Comparison of ENCODE assay signal across 12 mouse cellular contexts in genomic region chr4:115280779-115281178, GRCm38 (mm10). TPM values are rescaled to one million over a fixed set of nuclear protein-coding genes. Genes with fewer than 3 reads are reported as not detected.
DNase-seq lines count a peak whose midpoint lies in the region; ATAC-seq and TF ChIP-seq lines count a peak whose summit lies in the region.
"Not testable (repeated sequence)": the region's sequence is repeated elsewhere in the genome, so short reads cannot be mapped to it uniquely, and the experiment has no call there.
"Had no signal": no experiment of that assay in that cellular context is flagged by ENCODE, and none has a peak within 500 bp of the region (broad histone marks: within the 10 kb centered on the region; RNA-seq: fewer than 3 reads in every experiment).

No protein-coding gene starts in this region.

- H3K27me3 ChIP-seq in heart, embryonic 12.5 days (replicated peaks); hindbrain, postnatal 0 days (ENCODE audit: insufficient read depth, low read length); limb, embryonic 12.5 days; lung, embryonic 14.5 days (ENCODE audit: insufficient read depth, low read length); midbrain, postnatal 0 days (ENCODE audit: insufficient read depth, low read length); stomach, embryonic 15.5 days (replicated peaks): not testable (repeated sequence)

- H3K27ac ChIP-seq in brown adipose tissue, adult 24 weeks (replicated peaks; ENCODE audit: low read depth, low read length) = peak overlapping the region; percentile 37; the same call in 1 of the 2 replicates
- H3K27ac ChIP-seq in embryonic fibroblast, embryonic 13.5 days (ENCODE audit: insufficient read depth, low read length); heart, embryonic 12.5 days (ENCODE audit: poor library complexity, severe bottlenecking); hindbrain, postnatal 0 days; limb, embryonic 12.5 days; lung, embryonic 14.5 days (ENCODE audit: low read depth); midbrain, postnatal 0 days (ENCODE audit: low read depth, low read length); stomach, embryonic 15.5 days: not testable (repeated sequence)

- WGBS in heart, embryonic 12.5 days = 17% methylated on average over 10 of the region's 10 CpGs
- WGBS in hindbrain, postnatal 0 days = 22% methylated on average over 10 of the region's 10 CpGs
- 16% methylated on average over 10 of the region's 10 CpGs for WGBS in limb, embryonic 12.5 days
- 13% methylated on average over 10 of the region's 10 CpGs for WGBS in lung, embryonic 14.5 days
- 12% methylated on average over 10 of the region's 10 CpGs for WGBS in midbrain, postnatal 0 days
- WGBS in stomach, embryonic 15.5 days = 9% methylated on average over 10 of the region's 10 CpGs

- not testable (repeated sequence) for TF ChIP-seq CTCF in embryonic fibroblast, embryonic 13.5 days (IDR thresholded peaks at IDR 0.05; ENCODE audit: borderline replicate concordance, insufficient read depth, low read length); hindbrain, postnatal 0 days (IDR thresholded peaks at IDR 0.05; ENCODE audit: low read depth); lung, embryonic 14.5 days (IDR thresholded peaks at IDR 0.05; ENCODE audit: low read depth); midbrain, postnatal 0 days (IDR thresholded peaks at IDR 0.05)

- H3K4me1 ChIP-seq in brown adipose tissue, adult 24 weeks (ENCODE audit: control insufficient read depth, insufficient read depth, insufficient read length, low read length); embryonic fibroblast, embryonic 13.5 days (ENCODE audit: control insufficient read depth, insufficient read depth, low read length); heart, embryonic 12.5 days (replicated peaks); hindbrain, postnatal 0 days (ENCODE audit: insufficient read depth, low read length); limb, embryonic 12.5 days (replicated peaks); lung, embryonic 14.5 days (ENCODE audit: insufficient read depth); midbrain, postnatal 0 days (ENCODE audit: insufficient read depth, low read length); stomach, embryonic 15.5 days: not testable (repeated sequence)

- peak overlapping the region; percentile 74 for H3K4me2 ChIP-seq in heart, embryonic 12.5 days
- peak overlapping the region; percentile 59 for H3K4me2 ChIP-seq in hindbrain, postnatal 0 days (ENCODE audit: low read depth, low read length)
- peak overlapping the region; percentile 62 for H3K4me2 ChIP-seq in limb, embryonic 12.5 days
- peak overlapping the region; percentile 60 for H3K4me2 ChIP-seq in lung, embryonic 14.5 days
- H3K4me2 ChIP-seq in midbrain, postnatal 0 days (ENCODE audit: low read depth, low read length, poor library complexity, severe bottlenecking) = peak overlapping the region; percentile 54
- H3K4me2 ChIP-seq in stomach, embryonic 15.5 days = peak overlapping the region; percentile 45

- peak overlapping the region; percentile 33; the same call in 1 of the 2 replicates for H3K9ac ChIP-seq in heart, embryonic 12.5 days
- H3K9ac ChIP-seq in hindbrain, postnatal 0 days (replicated peaks; ENCODE audit: low read length); limb, embryonic 12.5 days (replicated peaks); midbrain, postnatal 0 days (replicated peaks; ENCODE audit: low read length, poor library complexity, severe bottlenecking); stomach, embryonic 15.5 days: not testable (repeated sequence)
- peak overlapping the region; percentile 8; the same call in 1 of the 2 replicates for H3K9ac ChIP-seq in lung, embryonic 14.5 days

- TF ChIP-seq POLR2A in embryonic fibroblast, embryonic 13.5 days (IDR thresholded peaks at IDR 0.05; ENCODE audit: low read depth, low read length) = not testable (repeated sequence)

- DNase-seq in hindbrain, postnatal 0 days (ENCODE audit: low spot score); lung, embryonic 14.5 days; midbrain, postnatal 0 days (ENCODE audit: low spot score): not testable (repeated sequence)

- H3K36me3 ChIP-seq in heart, embryonic 12.5 days; hindbrain, postnatal 0 days (ENCODE audit: insufficient read depth, low read length); limb, embryonic 12.5 days; lung, embryonic 14.5 days (ENCODE audit: insufficient read depth); midbrain, postnatal 0 days (ENCODE audit: insufficient read depth, low read length); stomach, embryonic 15.5 days: not testable (repeated sequence)

- H3K4me3 ChIP-seq in brown adipose tissue, adult 24 weeks (ENCODE audit: insufficient read depth, low read depth, low read length) = peak overlapping the region; percentile 53
- peak overlapping the region; percentile 11 for H3K4me3 ChIP-seq in embryonic fibroblast, embryonic 13.5 days (ENCODE audit: insufficient read depth, low read length)
- H3K4me3 ChIP-seq in heart, embryonic 12.5 days = peak overlapping the region; percentile 44
- peak overlapping the region; percentile 35 for H3K4me3 ChIP-seq in hindbrain, postnatal 0 days (ENCODE audit: low read length)
- H3K4me3 ChIP-seq in limb, embryonic 12.5 days (replicated peaks) = peak overlapping the region; percentile 38
- H3K4me3 ChIP-seq in lung, embryonic 14.5 days (ENCODE audit: low read depth, low read length) = peak overlapping the region; percentile 23; the same call in 1 of the 2 replicates
- H3K4me3 ChIP-seq in midbrain, postnatal 0 days (ENCODE audit: low read depth, low read length) = peak overlapping the region; percentile 34
- peak overlapping the region; percentile 29 for H3K4me3 ChIP-seq in stomach, embryonic 15.5 days (replicated peaks)

- not testable (repeated sequence) for ATAC-seq in heart, embryonic 12.5 days (ENCODE audit: insufficient number of reproducible peaks, low FRiP score); hindbrain, postnatal 0 days; limb, embryonic 12.5 days (ENCODE audit: insufficient number of reproducible peaks, insufficient read depth, low FRiP score, low TSS enrichment, low read depth); lung, embryonic 14.5 days (ENCODE audit: insufficient read depth); midbrain, postnatal 0 days (ENCODE audit: low FRiP score); stomach, embryonic 15.5 days (ENCODE audit: insufficient read depth, low FRiP score, low read depth)

- not testable (repeated sequence) for H3K9me3 ChIP-seq in heart, embryonic 12.5 days (replicated peaks); hindbrain, postnatal 0 days (ENCODE audit: low read length); limb, embryonic 12.5 days; lung, embryonic 14.5 days (ENCODE audit: low read depth, low read length); midbrain, postnatal 0 days (ENCODE audit: low read length); stomach, embryonic 15.5 days

RNA-seq across cellular contexts. Expression of gene Cyp4a12a, which starts 18.1 kb away (rescaled TPM):
- polyA plus RNA-seq in brown adipose tissue, adult 24 weeks (2012; ENCODE audit: insufficient read depth, insufficient read length, missing spikeins) = not detected in 2 replicates
- not detected in 2 replicates for polyA plus RNA-seq in embryonic fibroblast, embryonic 13.5 days (2011; ENCODE audit: insufficient read length, low read depth, missing spikeins)
- not detected in 2 replicates for polyA plus RNA-seq in heart, embryonic 12.5 days (2016; fragmentation: Nextera tagmentation; extraction: Ambion mirVana)
- total RNA-seq in hindbrain, postnatal 0 days (2014; rRNA removed) = not detected in 2 replicates
- not detected in 2 replicates for polyA plus RNA-seq in hindbrain, postnatal 0 days (2015; fragmentation: Nextera tagmentation; extraction: Ambion mirVana)
- not detected in 2 replicates for polyA plus RNA-seq in limb, embryonic 12.5 days (2016; fragmentation: Nextera tagmentation; extraction: Ambion mirVana)
- polyA plus RNA-seq in lung, embryonic 14.5 days (2014; fragmentation: Nextera tagmentation; extraction: Ambion mirVana) = not detected in 2 replicates
- not detected in 2 replicates for total RNA-seq in midbrain, postnatal 0 days (2014; rRNA removed)
- polyA plus RNA-seq in midbrain, postnatal 0 days (2015; fragmentation: Nextera tagmentation; extraction: Ambion mirVana) = not detected in 2 replicates
- not detected in 2 replicates for polyA plus RNA-seq in stomach, embryonic 15.5 days (2015; fragmentation: Nextera tagmentation; extraction: Ambion mirVana)
- total RNA-seq: adrenal gland, adult 18-20 months; heart, adult 2 months; left cerebral cortex, postnatal 36 days had no signal
- polyA plus RNA-seq: C2C12; heart, adult 2 months had no signal

RNA-seq across cellular contexts. Expression of gene Cyp4a29, which starts 38.9 kb away (rescaled TPM):
- not detected in 2 replicates for polyA plus RNA-seq in brown adipose tissue, adult 24 weeks (2012; ENCODE audit: insufficient read depth, insufficient read length, missing spikeins)
- not detected in 2 replicates for polyA plus RNA-seq in embryonic fibroblast, embryonic 13.5 days (2011; ENCODE audit: insufficient read length, low read depth, missing spikeins)
- polyA plus RNA-seq in heart, embryonic 12.5 days (2016; fragmentation: Nextera tagmentation; extraction: Ambion mirVana) = not detected in 2 replicates
- not detected in 2 replicates for total RNA-seq in hindbrain, postnatal 0 days (2014; rRNA removed)
- polyA plus RNA-seq in hindbrain, postnatal 0 days (2015; fragmentation: Nextera tagmentation; extraction: Ambion mirVana) = not detected in 2 replicates
- not detected in 2 replicates for polyA plus RNA-seq in limb, embryonic 12.5 days (2016; fragmentation: Nextera tagmentation; extraction: Ambion mirVana)
- not detected in 2 replicates for polyA plus RNA-seq in lung, embryonic 14.5 days (2014; fragmentation: Nextera tagmentation; extraction: Ambion mirVana)
- not detected in 2 replicates for total RNA-seq in midbrain, postnatal 0 days (2014; rRNA removed)
- not detected in 2 replicates for polyA plus RNA-seq in midbrain, postnatal 0 days (2015; fragmentation: Nextera tagmentation; extraction: Ambion mirVana)
- polyA plus RNA-seq in stomach, embryonic 15.5 days (2015; fragmentation: Nextera tagmentation; extraction: Ambion mirVana) = not detected in 2 replicates
- total RNA-seq: adrenal gland, adult 18-20 months; heart, adult 2 months; left cerebral cortex, postnatal 36 days had no signal
- polyA plus RNA-seq: C2C12; heart, adult 2 months had no signal
